ENCODE assay signal across 8 mouse cellular contexts in genomic region chr2:105854740-105855139, GRCm38 (mm10). TPM values are rescaled to one million over a fixed set of nuclear protein-coding genes. Genes with fewer than 3 reads are reported as not detected.
A peak's percentile ranks its signal among the peaks of the same experiment; 100 is the strongest.
DNase-seq lines count a peak whose midpoint lies in the region; ATAC-seq lines count a peak whose summit lies in the region.
"Had no signal": no experiment of that assay in that cellular context is flagged by ENCODE, and none has a peak within 500 bp of the region (broad histone marks: within the 10 kb centered on the region; RNA-seq: fewer than 3 reads in every experiment).

No protein-coding gene starts in this region.

- 57% methylated on average over 2 of the region's 2 CpGs for WGBS in midbrain, embryonic 14.5 days
- WGBS in midbrain, embryonic 16.5 days = 42% methylated on average over 2 of the region's 2 CpGs

- peak; percentile 12 for DNase-seq in midbrain, embryonic 14.5 days
- peak; percentile 29 to 36 for DNase-seq in cerebellum, postnatal 25 days
- peak; percentile 8 for DNase-seq in kidney, postnatal 14 days
- DNase-seq in right cerebral cortex, postnatal 25 days = peak; percentile 9
- DNase-seq in ovary, postnatal 14 days (ENCODE audit: low spot score) = no peak
- DNase-seq in ovary, postnatal 10 days (ENCODE audit: low spot score) = no peak

- no peaks in the 10 kb centered on the region for H3K9me3 ChIP-seq in midbrain, embryonic 14.5 days (ENCODE audit: control insufficient read depth, low read length)
- H3K9me3 ChIP-seq in midbrain, embryonic 16.5 days (replicated peaks; ENCODE audit: control insufficient read depth, low read length, poor library complexity, severe bottlenecking) = no peaks in the 10 kb centered on the region
- H3K9me3 ChIP-seq: limb, embryonic 13.5 days had no signal

- no peak overlapping the region for H3K27ac ChIP-seq in midbrain, embryonic 14.5 days (replicated peaks; ENCODE audit: low read depth, low read length)
- H3K27ac ChIP-seq in midbrain, embryonic 16.5 days (ENCODE audit: low read length) = no peak overlapping the region
- H3K27ac ChIP-seq: limb, embryonic 13.5 days had no signal

- ATAC-seq in midbrain, embryonic 14.5 days (ENCODE audit: low FRiP score, low TSS enrichment) = no peak
- no peak for ATAC-seq in midbrain, embryonic 16.5 days

- H3K4me1 ChIP-seq in midbrain, embryonic 14.5 days (ENCODE audit: control insufficient read depth, insufficient read depth, low read length) = no peaks in the 10 kb centered on the region
- H3K4me1 ChIP-seq in midbrain, embryonic 16.5 days (ENCODE audit: control insufficient read depth, insufficient read depth, low read length) = no peaks in the 10 kb centered on the region

- no peak overlapping the region for H3K4me3 ChIP-seq in midbrain, embryonic 14.5 days (replicated peaks; ENCODE audit: low read depth, low read length)
- H3K4me3 ChIP-seq in midbrain, embryonic 16.5 days (ENCODE audit: low read depth, low read length) = no peak overlapping the region
- H3K4me3 ChIP-seq: limb, embryonic 13.5 days had no signal

- H3K4me2 ChIP-seq in midbrain, embryonic 14.5 days (ENCODE audit: low read length) = no peak overlapping the region
- H3K4me2 ChIP-seq in midbrain, embryonic 16.5 days (ENCODE audit: low read length) = no peak overlapping the region
- H3K4me2 ChIP-seq: limb, embryonic 13.5 days had no signal

- H3K27me3 ChIP-seq in midbrain, embryonic 14.5 days (ENCODE audit: control insufficient read depth, insufficient read depth, low read length) = no peaks in the 10 kb centered on the region
- no peaks in the 10 kb centered on the region for H3K27me3 ChIP-seq in midbrain, embryonic 16.5 days (ENCODE audit: control insufficient read depth, insufficient read depth, low read depth, low read length)
- H3K27me3 ChIP-seq: limb, embryonic 13.5 days had no signal

- H3K9ac ChIP-seq in midbrain, embryonic 14.5 days (replicated peaks; ENCODE audit: low read length) = no peak overlapping the region
- no peak overlapping the region for H3K9ac ChIP-seq in midbrain, embryonic 16.5 days (ENCODE audit: low read depth, low read length)
- H3K9ac ChIP-seq: limb, embryonic 13.5 days had no signal

- H3K36me3 ChIP-seq in midbrain, embryonic 14.5 days (ENCODE audit: control insufficient read depth, insufficient read depth, low read length) = no peaks in the 10 kb centered on the region
- no peaks in the 10 kb centered on the region for H3K36me3 ChIP-seq in midbrain, embryonic 16.5 days (ENCODE audit: control insufficient read depth, insufficient read depth, low read length)
- H3K36me3 ChIP-seq: limb, embryonic 13.5 days had no signal

RNA-seq across cellular contexts. Expression of gene Elp4, which starts 49.6 kb away (rescaled TPM):
- 39.2 and 46.2 TPM in 2 replicates for polyA plus RNA-seq in midbrain, embryonic 14.5 days (2014; fragmentation: Nextera tagmentation; extraction: Ambion mirVana)
- 41.3 and 42.1 TPM in 2 replicates for polyA plus RNA-seq in midbrain, embryonic 16.5 days (2015; fragmentation: Nextera tagmentation; extraction: Ambion mirVana)

RNA-seq across cellular contexts. Expression of gene Immp1l, which starts 49.7 kb away (rescaled TPM):
- 102 and 109 TPM in 2 replicates for polyA plus RNA-seq in midbrain, embryonic 14.5 days (2014; fragmentation: Nextera tagmentation; extraction: Ambion mirVana)
- polyA plus RNA-seq in midbrain, embryonic 16.5 days (2015; fragmentation: Nextera tagmentation; extraction: Ambion mirVana) = 97.6 and 98.9 TPM in 2 replicates

Comparison
In these comparisons a context has a peak if more than half of its experiments do, and no peak if none do; other contexts are left out.
1. DNase-seq: peak in midbrain, embryonic 14.5 days (single experiment), cerebellum, postnatal 25 days (2 of 2), kidney, postnatal 14 days (single experiment) and right cerebral cortex, postnatal 25 days (single experiment); none in ovary, postnatal 14 days (single experiment) and ovary, postnatal 10 days (single experiment).